Mouse (Mus musculus) heart, embryonic 11.5 days (tissue): ENCODE results near the gene Syngr3. TPM values are rescaled to one million over a fixed set of nuclear protein-coding genes. Genes with fewer than 3 reads are reported as not detected.
"Not testable (repeated sequence)": the region's sequence is repeated elsewhere in the genome, so short reads cannot be mapped to it uniquely, and the experiment has no call there.

Experiments
- ATAC-seq: fragments of 200-750 bp; cut with Nextera tagmentation; replicated peaks from 2 replicates; pipeline ENCODE4 v1.8.0; 2017; ENCODE audit warnings: moderate library complexity; ENCODE audit not compliant: insufficient number of reproducible peaks, low FRiP score, low TSS enrichment
- H3K27ac ChIP-seq: fragments of 300-500 bp; sonication (generic); 2 replicates; pipeline ENCODE4 v1.5.1; 2014; ENCODE audit warnings: mild to moderate bottlenecking, low read depth, low read length
- H3K27me3 ChIP-seq: fragments of 300-500 bp; sonication (generic); 2 replicates; pipeline ENCODE4 v1.6.1; 2014; ENCODE audit warnings: mild to moderate bottlenecking, low read length, mixed read lengths; ENCODE audit not compliant: control insufficient read depth, insufficient read depth
- H3K36me3 ChIP-seq: fragments of 300-500 bp; sonication (generic); 2 replicates; pipeline ENCODE4 v1.6.1; 2014; ENCODE audit warnings: mild to moderate bottlenecking, low read length, moderate library complexity, mixed read lengths; ENCODE audit not compliant: control insufficient read depth, insufficient read depth
- H3K4me1 ChIP-seq: fragments of 300-500 bp; sonication (generic); 2 replicates; pipeline ENCODE4 v1.6.1; 2014; ENCODE audit warnings: low read length; ENCODE audit not compliant: control insufficient read depth, insufficient read depth
- H3K4me2 ChIP-seq: fragments of 300-500 bp; sonication (generic); 2 replicates; pipeline ENCODE4 v1.6.1; 2014; ENCODE audit warnings: mild to moderate bottlenecking, moderate library complexity
- H3K4me3 ChIP-seq: fragments of 300-500 bp; sonication (generic); 2 replicates; pipeline ENCODE4 v1.5.1; 2014; ENCODE audit warnings: low read depth, low read length
- H3K9ac ChIP-seq: fragments of 300-500 bp; sonication (generic); 2 replicates; pipeline ENCODE4 v1.6.1; 2014; ENCODE audit warnings: mild to moderate bottlenecking, low read depth, low read length, moderate library complexity
- H3K9me3 ChIP-seq: fragments of 300-500 bp; sonication (generic); replicated peaks from 2 replicates; pipeline ENCODE4 v1.6.1; 2016; ENCODE audit warnings: low read length; ENCODE audit not compliant: control insufficient read depth
- WGBS: fragments of 180-500 bp; shearing (Covaris S2); extraction: QIAGEN DNeasy Blood & Tissue Kit; methylation state at CpG from one replicate; pipeline ENCODE4 v1.1.7; 2014; ENCODE audit not compliant: insufficient replicate concordance; 5-methylcytosine and 5-hydroxymethylcytosine counted together
- polyA plus RNA-seq: library from polyadenylated mRNA; unstranded; fragments of >200 nt; fragmentation: Nextera tagmentation; extraction: Ambion mirVana; gene quantifications from 2 replicates; pipeline ENCODE4 v1.2.1, GENCODE M21; 2014

The Syngr3 gene
- polyA plus RNA-seq, 1 experiment from 2014 or later = 0.39 TPM

- Histone ChIP-seq H3K9ac (peak overlapping the region; percentile 95), H3K9me3 (no peaks in the 10 kb centered on the region), H3K4me2 (peak overlapping the region; percentile 88), H3K36me3 (peaks cover 12% of the 10 kb centered on the region), H3K4me1 (peaks cover 23% of the 10 kb centered on the region), H3K27me3 (peaks cover 3% of the 10 kb centered on the region; the same call in 1 of the 2 replicates), H3K27ac (peak overlapping the region; percentile 85), H3K4me3 (peak overlapping the region; percentile 91)
- WGBS = 3% methylated on average over 12 of the region's 12 CpGs
- no peak for ATAC-seq
Observed at GRCm38 (mm10) chr17:24723122-24723880, 33.5 kb upstream of the Syngr3 start.

GRCm38 (mm10) chr17:24722220-24722924, 32.6 kb upstream of the Syngr3 start:
- H3K4me1 ChIP-seq = peaks cover 23% of the 10 kb centered on the region
- peak overlapping the region; percentile 31 for H3K9ac ChIP-seq
- H3K4me2 ChIP-seq = peak overlapping the region; percentile 88
- peak overlapping the region; percentile 22 for H3K27ac ChIP-seq
- H3K4me3 ChIP-seq = peak overlapping the region; percentile 72
- peaks cover under 1% of the 10 kb centered on the region; the same call in 1 of the 2 replicates for H3K27me3 ChIP-seq
- no peak for ATAC-seq
- H3K9me3 ChIP-seq = no peaks in the 10 kb centered on the region
- peaks cover 12% of the 10 kb centered on the region for H3K36me3 ChIP-seq
- 31% methylated on average over 13 of the region's 13 CpGs for WGBS

GRCm38 (mm10) chr17:24721383-24721955, 31.7 kb upstream of the Syngr3 start:
- peaks cover 23% of the 10 kb centered on the region for H3K4me1 ChIP-seq
- not testable (repeated sequence) for H3K27me3 ChIP-seq, H3K9me3 ChIP-seq, H3K27ac ChIP-seq, ATAC-seq
- H3K4me3 ChIP-seq = peak overlapping the region; percentile 72
- peak overlapping the region; percentile 69 for H3K9ac ChIP-seq
- H3K4me2 ChIP-seq = peak overlapping the region; percentile 88
- H3K36me3 ChIP-seq = peaks cover 13% of the 10 kb centered on the region
- 37% methylated on average over 7 of the region's 7 CpGs for WGBS

GRCm38 (mm10) chr17:24720616-24721015, 30.9 kb upstream of the Syngr3 start:
- not testable (repeated sequence) for H3K9me3 ChIP-seq
- H3K27ac ChIP-seq = 0 out of 2 replicates have a peak overlapping the region, but pooled peaks have one; percentile 50

GRCm38 (mm10) chr17:24719494-24720222, 29.9 kb upstream of the Syngr3 start:
- no peaks in the 10 kb centered on the region for H3K27me3 ChIP-seq
- peak overlapping the region; percentile 84 for H3K27ac ChIP-seq
- peak overlapping the region; percentile 72 for H3K4me3 ChIP-seq
- WGBS = under 1% methylated on average over 61 of the region's 61 CpGs
- peak; percentile 96 for ATAC-seq
- peaks cover 17% of the 10 kb centered on the region for H3K36me3 ChIP-seq
- H3K9me3 ChIP-seq = no peaks in the 10 kb centered on the region
- peak overlapping the region; percentile 89 for H3K9ac ChIP-seq
- H3K4me2 ChIP-seq = peak overlapping the region; percentile 88
- peaks cover 23% of the 10 kb centered on the region for H3K4me1 ChIP-seq

More at GRCm38 (mm10) chr17:24720616-24721015, 30.9 kb upstream of the Syngr3 start:
- WGBS = 0% methylated on average over 11 of the region's 11 CpGs
- peaks cover 17% of the 10 kb centered on the region for H3K36me3 ChIP-seq
- peak overlapping the region; percentile 89 for H3K9ac ChIP-seq
- H3K4me1 ChIP-seq = peaks cover 23% of the 10 kb centered on the region
- H3K27me3 ChIP-seq, ATAC-seq: not testable (repeated sequence)
- H3K4me3 ChIP-seq = peak overlapping the region; percentile 72
- H3K4me2 ChIP-seq = peak overlapping the region; percentile 88

GRCm38 (mm10) chr17:24718938-24719337, 29.2 kb upstream of the Syngr3 start:
- Histone ChIP-seq H3K4me3 (peak overlapping the region; percentile 72), H3K9ac (peak overlapping the region; percentile 89), H3K4me2 (peak overlapping the region; percentile 88), H3K4me1 (peaks cover 23% of the 10 kb centered on the region), H3K36me3 (peaks cover 17% of the 10 kb centered on the region)
- not testable (repeated sequence) for ATAC-seq, H3K27me3 ChIP-seq, H3K27ac ChIP-seq, H3K9me3 ChIP-seq
- 56% methylated on average over 5 of the region's 5 CpGs for WGBS

- Histone ChIP-seq H3K4me3 (peak within 1 kb of the TSS; percentile 72), H3K27ac (no peak within 1 kb of the TSS), H3K36me3 (peaks cover 17% of the 10 kb centered on the region), H3K4me1 (peaks cover 18% of the 10 kb centered on the region), H3K27me3 (no peaks in the 10 kb centered on the region), H3K4me2 (peak within 1 kb of the TSS; percentile 88), H3K9ac (no peak within 1 kb of the TSS; the same call in 1 of the 2 replicates), H3K9me3 (no peaks in the 10 kb centered on the region)
- 77% methylated on average over 4 of the region's 4 CpGs for WGBS
- ATAC-seq = no peak
Observed at GRCm38 (mm10) chr17:24717943-24718342, 28.2 kb upstream of the Syngr3 start, which contains the start of the genes Rnf151 and Rps2. Rnf151 (minus strand) TSS chr17:24718063. Rps2 (plus strand) TSS chr17:24718116.

- 90% methylated on average over 15 of the region's 15 CpGs for WGBS
- H3K27me3 ChIP-seq = no peaks in the 10 kb centered on the region
- no peak for ATAC-seq
Observed at GRCm38 (mm10) chr17:24716166-24716682, 26.5 kb upstream of the Syngr3 start.

More at GRCm38 (mm10) chr17:24716166-24716682, 26.5 kb upstream of the Syngr3 start:
- no peaks in the 10 kb centered on the region for H3K9me3 ChIP-seq
- peaks cover under 1% of the 10 kb centered on the region for H3K4me1 ChIP-seq
- peaks cover 6% of the 10 kb centered on the region for H3K36me3 ChIP-seq
- no peak overlapping the region for H3K4me3 ChIP-seq
- H3K27ac ChIP-seq = no peak overlapping the region
- no peak overlapping the region for H3K4me2 ChIP-seq
- H3K9ac ChIP-seq = no peak overlapping the region
